Mouse (Mus musculus): ENCODE results near the gene Synpo2.

- TF ChIP-seq GATA1 (IDR thresholded peaks at IDR 0.05; ENCODE audit: borderline replicate concordance, low read length) (no peak), FLI1 (IDR thresholded peaks at IDR 0.05; ENCODE audit: low read length) (no peak)
These were observed 181.8 kb downstream of the Synpo2 start for GRCm38 (mm10) chr3:123054178-123054577.
